Mouse (Mus musculus) adrenal gland, postnatal 36 days (tissue): ENCODE data around the gene Surf2. TPM values are rescaled to one million over a fixed set of nuclear protein-coding genes. Genes with fewer than 3 reads are reported as not detected.

Experiments used
- DNase-seq, 2 experiments: peaks; one replicate each; pipeline ENCODE4 v3.0.0; 2021; ENCODE audit warnings: mixed read lengths in 1 of 2
- total RNA-seq, 2 experiments: library from RNA; stranded (reverse); gene quantifications; 2 replicates each; pipeline ENCODE4 v1.2.3; 2021

Gene Surf2
- total RNA-seq, 2 experiments from 2014 or later = 37.5 to 40.1 TPM

DNA sequence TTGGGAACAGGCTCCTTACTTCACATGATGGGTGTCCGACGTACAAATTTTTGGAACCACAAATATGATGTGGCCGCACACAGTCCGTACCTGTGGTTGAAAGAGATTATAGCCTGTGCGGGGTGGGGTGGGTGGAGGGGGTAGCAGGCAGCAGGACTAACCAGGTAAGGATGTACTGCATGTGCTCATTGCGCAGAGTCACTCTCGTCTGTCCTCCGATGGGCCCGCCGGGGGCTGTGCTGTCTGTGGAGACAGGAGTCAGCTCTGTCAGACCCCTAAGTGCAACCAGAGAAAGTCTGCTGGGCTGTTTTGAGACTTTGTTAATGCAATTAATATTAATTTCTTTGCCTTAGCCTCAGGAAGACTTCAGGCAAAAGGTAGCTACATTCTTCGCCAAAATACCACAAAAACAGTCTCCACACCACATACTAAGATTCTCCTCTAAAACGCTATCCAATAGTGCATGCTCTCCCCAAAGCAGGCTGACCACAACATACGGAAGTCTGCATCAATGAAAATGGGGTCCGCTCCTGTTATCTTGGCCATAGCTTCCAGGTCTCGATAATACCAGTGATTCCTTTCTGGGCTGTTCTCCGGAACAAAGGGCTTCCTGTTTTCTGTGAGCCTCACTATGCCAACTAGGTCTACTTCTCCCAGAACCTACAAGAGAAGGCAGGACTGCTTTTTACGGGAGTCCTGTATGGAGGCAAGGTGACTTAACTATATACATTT is 2.6 kb upstream of the Surf2 start:
- DNase-seq = no peak

DNA sequence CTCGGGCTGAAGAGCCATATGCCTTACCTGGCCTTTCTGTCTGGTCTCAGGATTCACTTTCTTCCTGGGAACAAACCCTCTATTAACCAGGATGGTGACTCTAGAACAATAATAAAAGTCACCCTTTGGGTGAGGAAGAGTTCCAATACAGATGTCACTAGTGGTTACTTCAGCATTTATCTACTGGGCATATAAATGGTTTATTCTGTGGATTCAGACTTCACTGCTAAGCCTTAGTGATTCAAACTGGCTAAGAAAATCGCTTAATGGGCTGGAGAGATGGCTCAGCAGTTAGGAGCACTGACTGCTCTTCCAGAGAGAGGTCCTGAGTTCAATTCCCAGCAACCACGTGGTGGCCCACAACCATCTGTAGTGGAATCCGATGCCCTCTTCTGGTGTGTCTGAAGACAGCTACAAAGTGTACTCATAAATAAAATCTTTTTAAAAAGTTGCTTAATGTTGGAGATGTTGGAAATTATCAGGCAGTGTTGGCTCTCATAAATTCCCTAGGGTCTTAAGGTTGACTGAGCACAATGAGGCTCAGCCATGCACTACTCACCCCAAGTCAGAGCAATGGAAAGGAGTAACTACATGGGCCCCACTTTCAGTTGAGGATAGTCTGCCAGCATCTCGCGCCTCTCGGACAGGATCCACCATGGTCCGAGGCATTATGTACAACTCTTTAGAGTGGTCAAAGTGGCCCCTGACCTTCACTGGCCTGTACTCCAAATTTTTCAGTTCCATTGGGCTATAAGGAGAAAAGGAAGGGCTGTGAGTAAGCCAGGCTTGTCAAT is 1.8 kb upstream of the Surf2 start:
- DNase-seq = no peak

DNA sequence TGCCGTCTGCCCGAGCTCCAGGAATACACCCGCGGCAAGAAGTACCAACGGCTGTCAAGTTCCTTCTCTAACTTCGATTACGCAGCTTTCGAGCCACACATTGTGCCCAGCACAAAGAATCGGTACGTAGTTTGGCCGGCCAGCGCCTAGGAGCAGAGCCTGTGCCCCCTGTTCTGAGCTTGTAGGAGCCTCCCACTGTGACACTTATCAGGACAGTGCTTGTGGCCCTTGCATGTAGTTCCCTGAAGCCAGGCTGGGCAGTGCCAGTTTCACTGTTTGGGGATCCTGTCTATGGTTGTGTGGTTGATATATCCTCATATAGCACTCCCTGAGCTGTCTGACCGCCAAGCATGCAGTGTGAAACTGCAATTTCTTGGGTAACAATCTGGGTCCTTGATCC is 571 bp downstream of the Surf2 start:
- DNase-seq = no peak

DNA sequence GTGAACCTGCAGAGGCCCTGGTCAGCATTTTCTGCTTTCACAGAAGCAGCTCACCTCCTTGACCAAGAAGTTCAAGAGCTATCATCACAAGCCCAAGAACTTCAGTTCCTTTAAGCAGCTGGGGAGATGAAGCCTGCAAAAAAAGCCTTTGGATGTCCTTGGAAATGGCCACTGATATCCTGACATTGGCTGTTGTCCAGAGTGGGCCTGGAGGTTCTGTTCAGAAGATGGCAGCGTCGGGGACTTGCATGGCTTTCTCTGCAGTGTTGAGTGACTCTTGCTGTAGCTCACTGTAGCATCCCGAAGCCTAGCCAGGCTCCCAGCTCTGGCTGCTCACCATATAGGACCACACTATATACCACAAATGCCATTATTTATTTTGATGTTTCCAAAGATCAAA is 3.5 kb downstream of the Surf2 start:
- peak; percentile 55 to 62 for DNase-seq

DNA sequence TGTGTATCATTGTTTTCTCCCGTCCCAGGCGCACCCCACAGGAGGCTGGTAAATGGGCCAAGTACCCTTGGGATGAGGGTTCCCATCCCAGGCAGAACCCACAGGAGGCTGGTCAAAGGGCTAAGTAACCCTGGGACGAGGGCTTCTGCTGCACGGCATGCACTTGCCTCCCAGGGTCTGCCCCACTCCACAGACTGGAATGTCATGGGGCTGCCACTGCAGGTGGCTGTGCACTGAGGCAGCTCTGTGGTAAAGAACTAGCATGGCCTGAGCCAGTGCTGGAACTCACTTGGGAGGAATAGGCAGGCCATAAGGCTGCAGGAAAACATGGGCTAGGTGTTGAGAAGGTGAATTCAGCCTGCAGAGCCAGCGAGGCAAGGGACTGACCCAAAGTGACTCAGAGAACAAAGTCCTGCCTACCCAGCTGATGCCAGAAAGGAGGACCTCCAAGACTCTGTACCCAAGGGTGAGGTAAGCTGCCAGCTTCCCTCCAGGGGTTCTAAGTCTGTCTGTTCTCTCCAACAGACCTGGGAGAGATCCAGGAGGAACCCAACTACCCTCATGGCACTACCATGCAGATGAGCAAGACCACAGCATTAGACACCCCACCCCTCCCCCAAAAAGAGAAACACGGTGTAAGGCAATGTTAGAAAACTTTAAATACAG is 4.2 kb downstream of the Surf2 start:
- DNase-seq = no peak

DNA sequence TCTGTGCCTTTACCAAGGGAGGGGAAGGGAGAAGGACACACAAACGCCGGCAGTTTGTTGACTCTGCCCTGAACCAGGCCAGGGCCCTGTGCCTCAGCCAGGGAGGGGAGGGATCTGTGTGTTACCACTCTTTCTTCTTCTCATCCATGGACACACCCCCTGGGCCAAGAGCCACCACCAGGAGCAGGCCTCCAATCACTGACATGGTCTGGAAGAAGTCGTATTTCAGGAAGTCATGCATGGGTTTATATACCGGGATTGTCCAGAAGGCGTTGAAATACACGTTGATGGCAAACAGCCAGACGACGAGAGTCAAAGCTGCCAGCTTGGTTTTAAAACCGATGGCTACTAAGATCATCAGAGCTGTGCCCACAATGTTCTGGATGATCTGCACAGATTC is 5.6 kb downstream of the Surf2 start:
- DNase-seq = peak; percentile 74 to 81

DNA sequence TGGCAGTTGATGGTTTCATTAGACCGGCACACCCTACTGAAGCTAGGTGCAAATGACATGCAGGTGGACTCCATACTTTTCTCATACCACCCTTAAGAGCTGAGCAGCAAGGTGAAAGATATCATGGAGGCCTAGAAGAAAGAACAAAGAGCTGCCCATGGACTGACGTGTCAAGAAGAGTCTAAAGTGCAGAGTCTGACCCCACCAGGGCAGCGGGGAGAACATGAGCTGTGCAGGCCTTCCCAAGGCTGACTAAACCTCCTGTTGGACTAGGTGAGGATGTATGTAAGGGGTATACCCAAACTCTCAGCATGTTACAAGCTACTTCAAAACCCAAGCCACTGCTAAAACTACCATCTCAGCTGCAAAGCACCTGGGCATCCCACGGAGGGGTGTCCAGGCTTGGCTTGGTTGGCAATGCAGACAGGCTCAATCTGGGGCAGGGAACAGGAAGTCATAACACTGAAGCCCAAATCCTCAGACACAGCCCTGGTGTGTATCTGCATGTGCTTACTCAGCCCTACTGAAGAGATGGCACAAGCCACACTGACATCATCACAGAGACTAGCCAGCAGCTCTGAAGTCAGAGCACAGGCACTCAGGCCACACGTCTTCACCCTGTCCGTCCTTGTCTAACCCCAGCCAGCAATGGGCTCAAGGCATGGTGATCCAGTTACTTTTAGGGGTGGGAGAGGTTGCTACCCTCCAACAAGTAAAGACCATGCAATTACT is 11.7 kb downstream of the Surf2 start:
- no peak for DNase-seq

DNA sequence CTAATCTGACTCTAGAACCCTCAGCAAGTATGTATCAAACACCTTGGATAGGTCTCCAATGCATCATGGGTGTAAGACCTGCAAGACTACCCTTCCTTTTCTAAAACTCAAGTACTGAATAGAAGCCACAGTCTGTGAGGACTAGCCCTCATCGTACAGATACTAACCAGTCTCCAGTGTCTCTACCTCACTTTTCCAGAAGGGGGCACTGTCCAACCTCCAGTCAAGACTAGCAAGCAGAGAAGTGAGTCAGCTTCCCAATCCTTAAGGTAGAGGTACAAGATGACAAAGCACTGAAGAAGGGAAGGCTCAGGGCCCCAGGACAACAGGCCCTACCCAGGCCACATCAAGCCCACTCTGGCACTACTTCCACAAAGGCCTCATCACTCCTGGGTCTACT is 14.2 kb downstream of the Surf2 start:
- peak; percentile 59 to 80 for DNase-seq

DNA sequence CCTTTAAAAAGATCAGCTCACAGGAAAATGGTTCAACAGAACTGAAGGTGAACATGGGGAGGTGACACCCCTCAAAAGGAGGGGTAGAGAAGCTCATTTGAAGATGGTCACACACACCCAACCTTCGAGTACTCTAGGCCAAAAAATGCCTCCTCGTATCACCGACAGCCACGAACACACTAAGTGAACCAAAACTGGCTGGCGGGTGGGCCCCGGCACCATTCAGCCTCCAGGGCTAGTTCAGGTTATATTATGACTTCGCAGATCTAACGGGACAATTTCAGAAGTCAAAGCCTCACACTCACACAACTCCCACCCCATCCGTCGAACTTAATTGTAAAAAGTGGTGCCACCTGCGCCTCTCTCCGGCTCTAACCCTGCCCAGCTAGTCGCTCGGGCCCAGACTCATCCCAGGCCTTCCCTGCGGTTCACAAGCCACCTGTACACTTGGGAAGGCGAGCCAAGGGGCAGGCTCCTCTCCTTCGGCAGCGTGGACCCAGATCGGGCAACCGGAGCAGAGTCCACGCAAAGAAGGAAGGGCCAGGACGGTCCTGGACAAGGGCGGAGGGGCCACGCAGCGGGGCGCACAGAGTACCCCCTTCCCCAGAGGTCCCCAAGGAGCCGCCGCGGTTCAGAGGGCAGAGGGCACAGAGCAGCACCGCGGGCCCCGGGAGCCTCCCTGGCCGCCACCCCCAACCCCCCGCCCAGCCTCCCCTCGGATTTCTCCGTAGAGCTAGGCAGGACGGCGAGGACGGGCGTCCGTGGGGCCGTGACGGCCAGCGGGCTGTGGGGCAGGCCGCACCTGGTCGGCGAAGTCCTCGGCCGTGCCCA is 16.5 kb downstream of the Surf2 start:
- peak in 1 of 2 experiments; percentile 33 for DNase-seq

DNA sequence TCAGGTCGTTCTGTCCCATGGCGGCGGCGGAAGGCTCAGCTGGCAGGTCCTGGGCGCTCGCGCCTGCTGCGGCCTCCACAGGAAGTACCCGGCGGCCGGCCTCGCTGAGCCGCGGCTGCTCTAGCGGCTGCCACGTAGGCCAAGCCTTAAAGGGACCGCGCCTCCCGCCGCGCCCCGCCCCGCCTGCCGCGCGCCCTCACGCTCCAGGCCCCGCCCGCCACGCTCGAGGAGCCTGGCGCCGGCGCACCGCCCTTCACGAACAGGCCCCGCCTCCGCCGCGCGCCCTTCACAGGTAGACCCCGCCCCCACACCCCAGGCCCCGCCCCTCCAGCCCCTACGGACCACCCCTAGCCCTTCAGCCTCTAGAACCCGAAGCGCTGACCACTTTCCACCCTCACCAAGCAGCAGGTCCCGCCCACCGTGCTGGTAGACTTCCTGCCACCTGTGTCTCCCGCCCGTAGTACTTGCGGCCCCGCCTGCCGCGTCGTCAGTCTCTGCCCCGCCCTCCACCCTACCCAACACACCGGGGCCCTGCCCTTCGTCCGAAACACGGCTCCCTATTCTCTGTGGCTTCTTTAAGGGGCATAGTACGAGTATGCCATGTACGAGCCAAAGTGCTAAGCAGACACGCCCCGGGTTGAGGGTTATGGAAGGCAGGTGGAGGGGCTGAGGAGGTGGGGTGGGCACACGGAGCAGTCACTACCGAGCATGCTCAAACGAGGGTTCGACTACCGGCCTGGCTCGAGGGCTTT is 17.3 kb downstream of the Surf2 start, which contains the start of the genes Surf4 and Stkld1:
Gene Surf4 (minus strand): TSS at position 625 of the 752 bp plus-strand sequence.
Gene Stkld1 (plus strand): TSS at position 744 of the 752 bp plus-strand sequence.
- DNase-seq = peak; percentile 95 to 98

DNA sequence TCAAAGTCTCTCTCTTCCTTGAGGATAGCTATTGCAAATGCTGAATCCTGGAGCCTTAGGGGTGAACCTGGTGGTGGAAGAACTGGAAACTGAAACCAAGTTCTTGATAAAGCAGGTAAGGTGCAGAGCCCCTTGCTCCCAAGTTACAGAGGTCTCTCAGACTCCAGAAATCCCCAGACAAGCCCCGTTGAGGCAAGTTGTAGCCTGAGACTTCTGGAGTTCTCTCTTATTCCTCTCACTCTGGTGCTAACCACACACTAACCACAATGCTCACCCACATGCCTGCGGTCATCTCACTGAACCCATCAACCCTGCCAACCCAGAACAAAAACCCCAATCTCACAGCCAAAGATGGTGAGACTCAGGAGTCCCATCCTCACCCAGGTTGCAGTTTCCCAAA is 19.1 kb downstream of the Surf2 start:
- no peak for DNase-seq

DNA sequence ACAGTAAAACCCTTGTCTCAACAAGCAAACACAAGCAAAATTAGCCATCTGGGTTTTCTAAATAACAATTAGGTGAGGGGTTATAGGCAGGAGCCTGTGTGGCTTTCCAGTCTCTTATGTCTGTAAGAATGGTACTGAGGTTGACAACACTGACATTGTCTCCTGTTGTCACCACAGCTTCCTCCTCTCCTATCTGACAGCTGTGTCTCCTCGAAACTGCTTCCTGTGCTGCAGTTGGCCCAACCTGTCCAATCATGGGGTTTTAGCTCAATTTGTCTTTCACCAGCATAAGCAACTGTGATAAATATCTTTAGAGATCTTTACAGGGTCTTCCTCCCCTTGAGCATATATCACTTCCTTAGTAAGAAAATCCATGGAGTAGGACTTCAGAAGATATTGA is 20.3 kb downstream of the Surf2 start:
- DNase-seq = no peak

DNA sequence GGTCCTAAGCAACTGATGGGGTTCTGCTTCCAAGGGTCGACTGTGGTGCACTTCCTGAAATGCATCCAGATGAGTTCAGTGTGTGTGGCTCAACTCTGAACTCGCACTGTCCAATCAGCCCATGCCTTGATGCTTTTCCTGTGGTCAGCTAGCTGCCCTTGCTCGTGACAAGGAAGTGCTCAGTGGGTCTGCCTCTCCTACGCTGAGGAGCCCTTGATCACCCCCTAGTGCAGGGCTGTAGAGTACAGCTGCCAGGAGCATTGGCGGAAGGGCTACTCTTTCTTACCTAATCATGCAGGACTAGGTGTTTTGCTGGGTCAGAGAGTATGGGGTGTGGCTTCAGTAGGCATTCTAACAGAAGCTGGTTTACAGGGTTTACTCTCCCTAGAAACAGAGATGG is 25.4 kb downstream of the Surf2 start:
- no peak for DNase-seq

DNA sequence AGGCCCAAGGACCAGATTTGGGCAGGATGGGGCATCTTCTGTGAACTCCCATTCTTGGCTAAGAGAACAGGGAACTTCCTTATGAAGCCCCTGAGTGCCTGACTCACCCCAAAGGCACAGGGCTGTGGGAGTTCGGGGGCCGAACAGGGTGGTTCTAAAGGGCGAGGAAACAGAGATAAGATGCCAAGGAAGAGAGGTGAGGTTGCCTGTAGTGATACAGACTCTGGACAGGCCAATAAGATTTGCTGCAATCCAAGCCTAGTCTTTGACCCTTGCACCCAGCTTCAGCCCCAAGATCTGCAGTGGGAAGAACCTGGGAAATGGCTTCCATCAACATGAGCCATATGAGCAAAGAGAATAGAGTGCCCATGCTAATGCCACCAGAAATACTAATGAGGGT is 27.1 kb downstream of the Surf2 start:
- no peak for DNase-seq

DNA sequence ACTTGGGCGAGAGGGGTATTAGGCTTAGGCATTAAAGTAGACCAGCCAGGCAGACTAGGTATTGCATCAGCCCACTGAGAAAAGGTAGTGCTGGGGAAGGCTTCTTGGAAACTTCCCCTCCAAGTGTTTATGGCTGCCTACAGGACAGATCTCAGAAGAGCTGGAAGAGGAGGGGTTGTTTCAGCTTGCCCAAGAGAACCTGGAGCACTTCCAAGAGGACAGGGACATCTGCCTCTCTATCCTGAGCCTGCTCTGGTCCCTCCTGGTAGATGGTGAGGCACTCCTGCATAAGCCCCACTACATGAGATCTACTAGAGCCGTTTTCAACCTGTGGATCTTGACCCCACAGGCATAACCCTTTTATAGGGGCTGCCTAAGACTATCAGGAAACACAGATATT is 34.2 kb downstream of the Surf2 start:
- no peak for DNase-seq

DNA sequence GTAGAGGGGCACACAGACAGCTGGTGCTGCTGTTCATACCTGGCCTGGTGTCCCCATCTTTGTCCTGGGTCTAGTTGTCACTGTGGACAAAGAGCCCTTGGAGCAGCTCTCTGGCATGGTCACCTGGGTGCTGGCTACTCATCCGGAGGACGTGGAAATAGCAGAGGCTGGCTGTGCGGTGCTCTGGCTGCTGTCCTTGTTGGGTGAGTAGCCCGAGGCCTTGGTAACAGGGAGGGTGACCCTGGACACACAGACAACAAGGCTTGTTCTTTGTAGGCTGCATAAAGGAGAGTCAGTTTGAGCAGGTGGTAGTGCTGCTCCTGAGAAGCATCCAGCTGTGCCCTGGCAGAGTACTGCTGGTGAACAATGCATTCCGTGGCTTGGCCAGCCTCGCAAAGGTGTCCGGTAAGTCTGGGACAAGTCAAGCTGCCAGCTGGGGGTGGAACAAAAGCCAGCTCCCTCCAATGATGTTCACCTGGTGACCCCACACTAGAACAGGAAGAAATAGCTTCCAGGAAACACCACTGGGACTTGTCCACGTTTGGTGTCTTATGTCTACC is 35.3 kb downstream of the Surf2 start:
- DNase-seq = peak in 1 of 2 experiments; percentile 41

DNA sequence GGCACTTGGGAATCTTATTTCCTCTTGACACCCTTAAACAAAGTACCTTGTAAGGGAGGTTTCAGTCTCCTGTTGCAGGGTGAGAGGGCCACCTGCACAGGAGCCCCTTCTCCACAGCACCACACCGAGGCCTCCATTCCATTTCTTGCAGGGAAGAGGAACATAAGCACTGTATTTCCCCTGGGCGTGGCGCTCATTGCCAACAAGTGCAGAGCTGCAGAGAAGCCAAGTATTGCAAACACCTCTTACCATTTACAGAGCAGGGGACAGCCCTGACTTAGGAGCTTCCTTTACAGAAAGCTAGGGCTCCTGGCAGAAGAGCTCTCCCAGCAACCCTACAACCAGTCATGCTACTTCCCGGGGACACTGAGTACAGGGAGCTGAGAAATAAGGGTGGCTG is 36.0 kb downstream of the Surf2 start:
- no peak for DNase-seq

DNA sequence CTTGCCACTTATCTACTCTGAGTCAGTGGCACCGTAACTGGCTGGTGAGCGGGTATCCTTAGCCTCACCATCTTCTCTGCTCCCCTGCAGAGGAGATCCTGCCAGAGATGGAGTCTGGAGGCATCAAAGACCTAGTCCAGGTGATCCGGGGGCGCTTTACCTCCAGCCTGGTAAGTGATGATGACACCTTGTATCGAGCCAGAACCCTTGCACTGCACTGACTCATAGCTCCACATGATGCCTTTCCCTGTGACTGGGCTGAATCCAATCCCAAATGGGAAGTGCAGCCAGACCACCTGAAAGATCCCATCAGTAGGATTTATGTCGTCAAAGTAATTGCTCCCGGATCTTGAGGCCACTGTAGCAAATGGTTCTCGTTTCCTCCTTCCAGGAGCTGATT is 36.7 kb downstream of the Surf2 start:
- no peak for DNase-seq

DNA sequence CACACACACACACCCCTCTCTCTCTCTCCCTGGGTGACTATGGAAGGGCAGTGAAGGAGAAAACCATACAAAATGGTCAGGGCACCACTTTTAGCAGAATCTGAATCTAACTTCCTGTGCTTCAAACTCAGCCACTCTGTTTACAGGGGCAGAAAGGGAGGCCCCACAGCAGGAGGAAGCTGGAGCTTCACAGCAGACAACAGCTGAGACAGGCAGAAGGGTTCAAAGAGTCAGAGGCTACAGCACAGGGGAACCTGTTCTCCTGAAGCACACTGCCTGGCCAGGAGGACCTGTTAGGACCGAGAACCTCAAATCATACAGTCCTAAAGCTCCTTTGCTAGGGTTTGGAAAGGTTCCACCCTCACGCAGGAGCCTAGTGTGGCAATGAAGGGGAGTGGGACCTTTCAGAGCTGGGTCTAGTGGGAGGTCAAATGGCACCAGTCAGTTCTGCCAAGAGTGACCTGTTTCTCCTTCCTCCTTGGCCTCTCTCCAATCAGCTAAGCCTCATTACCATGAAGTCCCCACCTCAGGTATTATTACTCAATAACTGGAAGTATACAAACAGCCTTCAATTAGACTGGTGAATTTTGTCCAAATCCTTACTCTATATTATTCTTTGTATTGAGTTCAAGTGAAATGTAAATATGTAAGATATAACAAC is 38.7 kb downstream of the Surf2 start:
- DNase-seq = no peak
